Mouse (Mus musculus) limb, embryonic 14.5 days (tissue): ENCODE measurements around the gene Mmp8. TPM values are rescaled to one million over a fixed set of nuclear protein-coding genes. Genes with fewer than 3 reads are reported as not detected.

Experiments used
- ATAC-seq: fragments of 200-750 bp; cut with Nextera tagmentation; 2 replicates; pipeline ENCODE4 v1.8.0; 2017; ENCODE audit warnings: low read depth, moderate number of reproducible peaks, moderate TSS enrichment; ENCODE audit not compliant: low FRiP score
- DNase-seq: peaks from one replicate; pipeline ENCODE4 v3.0.0-alpha.2; 2015; ENCODE audit warnings: low spot score
- H3K27ac ChIP-seq: fragments of 300-500 bp; sonication (generic); replicated peaks from 2 replicates; pipeline ENCODE4 v1.5.1; 2014; ENCODE audit warnings: low read depth, mild to moderate bottlenecking, low read length, moderate library complexity, mixed read lengths
- H3K27me3 ChIP-seq: fragments of 300-500 bp; sonication (generic); 2 replicates; pipeline ENCODE4 v1.6.1; 2014; ENCODE audit warnings: low read length, mixed read lengths; ENCODE audit not compliant: control insufficient read depth, insufficient read depth
- H3K36me3 ChIP-seq: fragments of 300-500 bp; sonication (generic); 2 replicates; pipeline ENCODE4 v1.6.1; 2014; ENCODE audit warnings: mild to moderate bottlenecking, low read length, moderate library complexity, mixed read lengths; ENCODE audit not compliant: control insufficient read depth, insufficient read depth
- H3K4me1 ChIP-seq: fragments of 300-500 bp; sonication (generic); 2 replicates; pipeline ENCODE4 v1.6.1; 2014; ENCODE audit warnings: antibody characterized with exemption, low read length, mixed read lengths; ENCODE audit not compliant: control insufficient read depth, insufficient read depth
- H3K4me2 ChIP-seq: fragments of 300-500 bp; sonication (generic); replicated peaks from 2 replicates; pipeline ENCODE4 v1.6.1; 2014; ENCODE audit warnings: low read depth, mild to moderate bottlenecking, low read length, moderate library complexity; ENCODE audit not compliant: severe bottlenecking
- H3K4me3 ChIP-seq: fragments of 300-500 bp; sonication (generic); replicated peaks from 2 replicates; pipeline ENCODE4 v1.5.1; 2014; ENCODE audit warnings: low read length
- H3K9ac ChIP-seq: fragments of 300-500 bp; sonication (generic); 2 replicates; pipeline ENCODE4 v1.6.1; 2014; ENCODE audit warnings: mild to moderate bottlenecking, low read depth, low read length, moderate library complexity; ENCODE audit not compliant: severe bottlenecking
- H3K9me3 ChIP-seq: fragments of 300-500 bp; sonication (generic); 2 replicates; pipeline ENCODE4 v1.6.1; 2016; ENCODE audit warnings: low read length; ENCODE audit not compliant: control insufficient read depth
- POLR2A ChIP-seq: fragments of 200-500 bp; IDR thresholded peaks from 2 replicates; pipeline ENCODE4 v1.8.0; 2012; ENCODE audit warnings: inconsistent platforms, mild to moderate bottlenecking, moderate library complexity, borderline replicate concordance; ENCODE audit not compliant: insufficient read depth, insufficient read length; ENCODE audit errors: extremely low read depth
- WGBS: fragments of 180-500 bp; shearing (Covaris S2); extraction: QIAGEN DNeasy Blood & Tissue Kit; methylation state at CpG from one replicate; pipeline ENCODE4 v1.1.7; 2014; 5-methylcytosine and 5-hydroxymethylcytosine counted together
- polyA plus RNA-seq, 2 experiments: library from polyadenylated mRNA; depleted of rRNA in 1 of 2; stranded (reverse) in 1 of 2; unstranded in 1 of 2; fragments of >200 nt; fragmentation: Nextera tagmentation in 1 of 2; extraction: Ambion mirVana in 1 of 2; gene quantifications; 2 replicates each; pipeline versions ENCODE4 v1.2.1 to v1.2.3; 2012 to 2014

Mmp8 gene
- polyA plus RNA-seq, 2 experiments: 0.19 to 0.51 TPM

GRCm38 (mm10) chr9:7544923-7545457 lies 13.3 kb upstream of the Mmp8 start:
- Histone ChIP-seq H3K4me3 (no peak overlapping the region), H3K27me3 (no peaks in the 10 kb centered on the region), H3K9me3 (no peaks in the 10 kb centered on the region), H3K4me1 (no peaks in the 10 kb centered on the region), H3K36me3 (no peaks in the 10 kb centered on the region), H3K9ac (no peak overlapping the region), H3K4me2 (no peak overlapping the region), H3K27ac (no peak overlapping the region)
- TF ChIP-seq POLR2A: no peak
- DNase-seq (no peak), ATAC-seq (no peak)
- WGBS: 59% methylated on average over 1 of the region's 1 CpGs

- TF ChIP-seq POLR2A: no peak
- 38% methylated on average over 1 of the region's 1 CpGs for WGBS
- H3K36me3 ChIP-seq: no peaks in the 10 kb centered on the region
- H3K27me3 ChIP-seq: no peaks in the 10 kb centered on the region
- no peak overlapping the region for H3K9ac ChIP-seq
- ATAC-seq (peak; percentile 44; the same call in 1 of the 2 replicates), DNase-seq (peak; percentile 28)
- no peaks in the 10 kb centered on the region for H3K9me3 ChIP-seq
- H3K27ac ChIP-seq: no peak overlapping the region
- no peak overlapping the region for H3K4me2 ChIP-seq
- H3K4me3 ChIP-seq: no peak overlapping the region
- H3K4me1 ChIP-seq: no peaks in the 10 kb centered on the region
These were observed 12.8 kb upstream of the Mmp8 start for GRCm38 (mm10) chr9:7545471-7545870.

- H3K27me3 ChIP-seq: no peaks in the 10 kb centered on the region
- 91% methylated on average over 7 of the region's 7 CpGs for WGBS
- DNase-seq (no peak), ATAC-seq (no peak)
- no peak overlapping the region for H3K27ac ChIP-seq
- H3K4me2 ChIP-seq: no peak overlapping the region
- H3K9me3 ChIP-seq: no peaks in the 10 kb centered on the region
- no peak overlapping the region for H3K4me3 ChIP-seq
- H3K4me1 ChIP-seq: no peaks in the 10 kb centered on the region
- H3K9ac ChIP-seq: no peak overlapping the region
- no peaks in the 10 kb centered on the region for H3K36me3 ChIP-seq
- no peak for TF ChIP-seq POLR2A
These were observed 12.3 kb upstream of the Mmp8 start for GRCm38 (mm10) chr9:7545920-7546319.

GRCm38 (mm10) chr9:7551943-7552342 lies 6.3 kb upstream of the Mmp8 start:
- Histone ChIP-seq H3K9ac (no peak overlapping the region), H3K27ac (no peak overlapping the region), H3K36me3 (no peaks in the 10 kb centered on the region), H3K27me3 (no peaks in the 10 kb centered on the region), H3K4me2 (no peak overlapping the region), H3K4me1 (no peaks in the 10 kb centered on the region), H3K9me3 (no peaks in the 10 kb centered on the region), H3K4me3 (no peak overlapping the region)
- no peak for ATAC-seq
- no peak for DNase-seq
- no peak for TF ChIP-seq POLR2A

- Histone ChIP-seq H3K4me1 (no peaks in the 10 kb centered on the region), H3K9me3 (no peaks in the 10 kb centered on the region), H3K27ac (no peak overlapping the region), H3K9ac (no peak overlapping the region), H3K36me3 (no peaks in the 10 kb centered on the region), H3K4me2 (no peak overlapping the region), H3K4me3 (no peak overlapping the region), H3K27me3 (no peaks in the 10 kb centered on the region)
- ATAC-seq: no peak
- TF ChIP-seq POLR2A: no peak
- DNase-seq: no peak
- WGBS: 79% methylated on average over 3 of the region's 3 CpGs
These were observed 4.7 kb upstream of the Mmp8 start for GRCm38 (mm10) chr9:7553536-7553935.

GRCm38 (mm10) chr9:7554382-7554781 lies 3.9 kb upstream of the Mmp8 start:
- Histone ChIP-seq H3K9me3 (no peaks in the 10 kb centered on the region), H3K36me3 (no peaks in the 10 kb centered on the region), H3K9ac (no peak overlapping the region), H3K4me1 (no peaks in the 10 kb centered on the region), H3K27me3 (no peaks in the 10 kb centered on the region), H3K4me2 (no peak overlapping the region), H3K4me3 (no peak overlapping the region), H3K27ac (no peak overlapping the region)
- no peak for TF ChIP-seq POLR2A
- no peak for DNase-seq
- ATAC-seq: no peak
- WGBS: 52% methylated on average over 3 of the region's 3 CpGs
